Mouse (Mus musculus): ENCODE data around the gene Cby3. TPM values are rescaled to one million over a fixed set of nuclear protein-coding genes. Genes with fewer than 3 reads are reported as not detected.

Cby3 gene
- polyA plus RNA-seq, 1 experiment: not detected

DNA sequence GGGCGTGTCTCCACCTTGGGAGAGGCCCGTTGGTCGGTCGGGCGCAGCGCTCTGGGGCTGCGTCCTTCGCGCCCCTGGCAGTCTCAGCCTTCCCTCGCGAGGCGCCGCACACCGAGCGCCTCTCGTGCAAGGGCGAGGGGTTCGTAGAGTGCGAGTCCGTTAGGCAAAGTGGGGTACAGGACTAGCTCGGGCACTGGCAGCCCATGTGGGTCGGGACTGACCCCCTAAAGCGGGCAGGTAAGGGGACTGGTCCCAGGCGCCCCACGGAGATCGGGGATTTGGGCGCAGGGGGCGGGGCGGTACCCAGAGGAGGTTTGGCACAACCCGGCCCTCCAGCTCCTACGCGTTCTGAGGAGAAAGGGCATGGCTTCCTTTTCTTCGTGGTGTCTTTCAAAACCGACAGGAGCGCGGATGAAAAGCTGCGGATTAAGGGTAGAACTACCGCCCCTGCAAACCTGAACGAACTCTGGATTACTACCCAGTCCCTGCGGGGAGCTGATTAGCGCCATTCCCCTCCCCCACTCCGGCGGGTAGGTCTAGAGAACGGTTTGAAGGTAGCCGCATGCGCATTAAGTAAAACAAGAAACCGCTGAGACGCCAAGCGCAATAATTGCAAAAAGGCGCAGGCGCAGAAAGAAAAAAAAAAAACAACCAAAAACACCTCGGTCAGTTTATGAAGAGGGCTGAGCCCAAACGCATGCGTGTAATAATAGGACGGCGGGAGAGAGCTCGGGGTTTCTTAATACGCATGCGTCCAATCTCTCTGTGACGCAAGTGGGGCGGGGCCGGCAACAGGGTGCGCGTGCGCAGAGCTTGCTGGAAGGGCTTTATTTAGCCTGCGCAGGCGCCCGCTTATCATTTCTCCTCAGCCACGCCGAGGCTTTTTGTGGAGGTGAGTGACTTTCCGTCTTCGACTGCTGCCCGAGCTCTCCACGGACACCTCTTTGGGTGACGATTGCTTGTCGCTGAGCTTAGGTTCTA is 22.9 kb downstream of the Cby3 start, which contains the start of gene Hnrnph1:
Gene Hnrnph1, plus strand, starts transcription at position 80 of the 981 bp plus-strand sequence.
- peak within 1 kb of the TSS; percentile 86 for H3K4me3 ChIP-seq (ENCODE audit: extremely low read depth, insufficient read depth, insufficient read length)
- H3K36me3 ChIP-seq (ENCODE audit: control insufficient read depth, insufficient read depth, low read length): peaks cover 13% of the 10 kb centered on the region
- WGBS: under 1% methylated on average over 76 of the region's 76 CpGs
- H3K27ac ChIP-seq (ENCODE audit: insufficient read depth, low read length): peak within 1 kb of the TSS; percentile 99
- peaks cover 12% of the 10 kb centered on the region for H3K4me1 ChIP-seq (ENCODE audit: control insufficient read depth, insufficient read depth, insufficient read length)
- no peaks in the 10 kb centered on the region for H3K27me3 ChIP-seq (ENCODE audit: control insufficient read depth, insufficient read depth, low read length)
- peak; percentile 96 to 99 for DNase-seq (ENCODE audit: low read depth in 1 of 2, low spot score in 2 of 2)
- peak; percentile 96 for TF ChIP-seq POLR2A (IDR thresholded peaks at IDR 0.05; ENCODE audit: low read depth, low read length)
- TF ChIP-seq CTCF (IDR thresholded peaks at IDR 0.05; ENCODE audit: extremely low read depth, insufficient read depth, insufficient read length, insufficient replicate concordance): no peak

DNA sequence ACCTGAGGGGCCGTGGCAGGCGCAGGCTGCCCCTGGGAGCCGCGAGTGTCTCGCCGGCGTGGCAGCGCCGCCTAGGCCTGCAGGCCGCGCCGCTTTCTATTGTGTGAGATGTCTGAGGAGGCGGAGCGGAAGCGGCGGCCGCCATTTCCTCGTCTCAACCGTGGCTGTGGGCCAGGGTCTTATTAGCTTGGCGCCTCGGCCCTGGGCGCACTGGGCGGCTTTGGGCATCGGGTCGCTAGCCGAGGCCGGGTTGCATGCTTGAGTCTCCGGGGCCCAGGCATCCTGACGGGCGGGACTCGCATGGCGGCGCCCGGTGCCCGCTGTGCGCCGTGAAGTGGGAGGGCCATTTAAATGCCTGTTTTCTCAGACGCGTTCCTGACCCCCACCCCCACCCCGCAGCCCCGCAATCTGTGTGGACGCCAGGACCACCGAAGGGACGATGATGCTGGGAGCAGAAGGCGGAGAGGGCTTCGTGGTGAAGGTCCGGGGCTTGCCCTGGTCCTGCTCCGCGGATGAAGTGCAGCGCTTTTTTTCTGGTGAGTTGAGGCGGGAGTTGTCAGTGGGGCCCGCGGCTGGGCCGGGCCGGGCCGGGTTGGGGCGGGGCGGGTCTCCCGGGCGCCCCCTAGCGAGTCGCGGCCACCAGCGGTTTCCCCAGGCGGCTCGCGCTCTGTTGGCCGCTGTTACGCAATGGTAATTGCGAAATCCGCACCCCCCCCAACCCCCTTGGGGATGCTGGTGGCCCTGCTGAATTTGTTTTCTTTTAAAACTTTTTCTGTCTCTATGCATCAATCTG is 23.8 kb downstream of the Cby3 start:
- Histone ChIP-seq H3K27me3 (ENCODE audit: control insufficient read depth, insufficient read depth, low read length) (no peaks in the 10 kb centered on the region), H3K4me1 (ENCODE audit: control insufficient read depth, insufficient read depth, insufficient read length) (peaks cover 12% of the 10 kb centered on the region), H3K4me3 (ENCODE audit: extremely low read depth, insufficient read depth, insufficient read length) (peak overlapping the region; percentile 86), H3K27ac (ENCODE audit: insufficient read depth, low read length) (peak overlapping the region; percentile 99), H3K36me3 (ENCODE audit: control insufficient read depth, insufficient read depth, low read length) (peaks cover 20% of the 10 kb centered on the region)
- DNase-seq (ENCODE audit: low read depth in 1 of 2, low spot score in 2 of 2): peak; percentile 76 to 81
- TF ChIP-seq POLR2A (IDR thresholded peaks at IDR 0.05; ENCODE audit: low read depth, low read length) (no peak), CTCF (IDR thresholded peaks at IDR 0.05; ENCODE audit: extremely low read depth, insufficient read depth, insufficient read length, insufficient replicate concordance) (peak; percentile 56)
- under 1% methylated on average over 70 of the region's 71 CpGs for WGBS

DNA sequence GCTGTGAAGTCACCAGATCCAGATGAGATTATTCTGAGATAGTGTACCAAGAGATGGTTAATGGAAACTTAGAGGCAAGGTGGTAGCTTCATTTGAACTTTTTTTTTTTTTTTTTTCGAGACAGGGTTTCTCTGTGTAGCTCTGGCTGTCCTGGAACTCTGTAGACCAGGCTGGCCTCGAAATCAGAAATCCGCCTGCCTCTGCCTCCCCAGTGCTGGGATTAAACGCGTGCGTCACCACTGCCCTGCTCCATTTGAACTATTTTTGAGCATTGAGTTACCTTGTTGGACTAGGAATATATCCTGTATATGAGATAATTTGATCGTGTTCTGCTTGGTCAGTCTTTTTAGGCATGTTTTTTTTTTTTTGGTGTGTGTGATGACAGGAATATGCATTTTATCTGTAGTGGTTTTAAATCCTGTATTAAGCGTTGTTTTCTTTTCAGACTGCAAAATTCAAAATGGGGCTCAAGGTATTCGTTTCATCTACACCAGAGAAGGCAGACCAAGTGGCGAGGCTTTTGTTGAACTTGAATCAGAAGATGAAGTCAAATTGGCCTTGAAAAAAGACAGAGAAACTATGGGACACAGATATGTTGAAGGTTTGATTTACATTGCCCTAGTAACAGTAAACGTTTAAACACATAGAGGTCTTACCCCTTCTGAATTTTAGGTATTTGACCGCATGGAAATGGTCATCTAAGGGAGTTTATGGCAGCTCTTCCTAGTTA is 24.9 kb downstream of the Cby3 start:
- DNase-seq (ENCODE audit: low read depth in 1 of 2, low spot score in 2 of 2): no peak
- Histone ChIP-seq H3K27ac (ENCODE audit: insufficient read depth, low read length) (no peak overlapping the region), H3K4me1 (ENCODE audit: control insufficient read depth, insufficient read depth, insufficient read length) (peaks cover 12% of the 10 kb centered on the region), H3K36me3 (ENCODE audit: control insufficient read depth, insufficient read depth, low read length) (peaks cover 24% of the 10 kb centered on the region), H3K27me3 (ENCODE audit: control insufficient read depth, insufficient read depth, low read length) (no peaks in the 10 kb centered on the region), H3K4me3 (ENCODE audit: extremely low read depth, insufficient read depth, insufficient read length) (peak overlapping the region; percentile 86)
- WGBS: 43% methylated on average over 12 of the region's 12 CpGs
- TF ChIP-seq CTCF (IDR thresholded peaks at IDR 0.05; ENCODE audit: extremely low read depth, insufficient read depth, insufficient read length, insufficient replicate concordance) (no peak), POLR2A (IDR thresholded peaks at IDR 0.05; ENCODE audit: low read depth, low read length) (no peak)

DNA sequence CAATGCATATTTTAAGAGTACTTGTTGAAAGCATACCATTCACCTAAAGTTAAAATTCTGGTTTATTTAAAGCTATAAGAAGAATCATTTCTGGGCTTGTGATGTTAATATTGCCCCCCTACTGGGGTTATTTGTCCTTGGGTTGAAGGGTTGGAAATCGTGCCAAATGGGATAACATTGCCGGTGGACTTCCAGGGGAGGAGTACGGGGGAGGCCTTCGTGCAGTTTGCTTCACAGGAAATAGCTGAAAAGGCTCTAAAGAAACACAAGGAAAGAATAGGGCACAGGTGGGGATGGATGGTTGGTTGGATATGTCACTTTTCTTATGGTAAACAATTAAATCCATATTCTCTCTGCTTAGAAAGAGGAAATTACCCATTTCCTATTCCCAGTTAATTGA is 27.0 kb downstream of the Cby3 start:
- no peak overlapping the region for H3K27ac ChIP-seq (ENCODE audit: insufficient read depth, low read length)
- no peak for TF ChIP-seq CTCF (IDR thresholded peaks at IDR 0.05; ENCODE audit: extremely low read depth, insufficient read depth, insufficient read length, insufficient replicate concordance)
- TF ChIP-seq POLR2A (IDR thresholded peaks at IDR 0.05; ENCODE audit: low read depth, low read length): no peak
- H3K36me3 ChIP-seq (ENCODE audit: control insufficient read depth, insufficient read depth, low read length): peaks cover 35% of the 10 kb centered on the region
- no peak overlapping the region for H3K4me3 ChIP-seq (ENCODE audit: extremely low read depth, insufficient read depth, insufficient read length)
- DNase-seq (ENCODE audit: low read depth in 1 of 2, low spot score in 2 of 2): no peak
- H3K27me3 ChIP-seq (ENCODE audit: control insufficient read depth, insufficient read depth, low read length): no peaks in the 10 kb centered on the region
- peaks cover 7% of the 10 kb centered on the region for H3K4me1 ChIP-seq (ENCODE audit: control insufficient read depth, insufficient read depth, insufficient read length)
- WGBS: 34% methylated on average over 4 of the region's 4 CpGs

DNA sequence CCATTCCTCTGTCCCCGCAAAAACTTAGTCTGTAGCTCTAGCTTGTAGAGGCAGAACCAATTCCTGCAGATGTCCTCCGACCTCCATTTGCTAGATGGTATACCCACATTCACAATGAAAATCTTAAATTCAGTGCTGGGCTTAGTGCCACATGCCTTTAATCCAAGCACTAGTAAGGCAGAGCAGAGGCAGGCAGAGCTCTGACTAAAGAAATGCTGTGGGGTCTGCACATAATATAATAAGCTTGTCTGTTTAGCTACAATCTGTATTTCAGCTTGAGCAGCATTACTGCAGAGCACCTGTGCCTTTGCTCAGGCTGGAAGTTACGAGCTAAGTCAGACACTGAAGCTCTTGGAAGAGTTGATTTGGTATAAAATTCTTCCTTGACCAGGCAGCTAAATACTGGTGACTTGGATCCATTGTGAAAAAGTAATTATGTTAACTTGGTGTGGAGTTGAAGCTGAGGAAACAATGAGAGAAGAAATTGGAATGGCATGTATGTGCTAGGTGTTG is 33.0 kb downstream of the Cby3 start:
- Histone ChIP-seq H3K36me3 (ENCODE audit: control insufficient read depth, insufficient read depth, low read length) (peaks cover 37% of the 10 kb centered on the region), H3K4me3 (ENCODE audit: extremely low read depth, insufficient read depth, insufficient read length) (no peak overlapping the region), H3K4me1 (ENCODE audit: control insufficient read depth, insufficient read depth, insufficient read length) (no peaks in the 10 kb centered on the region), H3K27ac (ENCODE audit: insufficient read depth, low read length) (no peak overlapping the region), H3K27me3 (ENCODE audit: control insufficient read depth, insufficient read depth, low read length) (no peaks in the 10 kb centered on the region)
- DNase-seq (ENCODE audit: low read depth in 1 of 2, low spot score in 2 of 2): no peak
- 93% methylated on average over 3 of the region's 3 CpGs for WGBS
- TF ChIP-seq POLR2A (IDR thresholded peaks at IDR 0.05; ENCODE audit: low read depth, low read length) (no peak), CTCF (IDR thresholded peaks at IDR 0.05; ENCODE audit: extremely low read depth, insufficient read depth, insufficient read length, insufficient replicate concordance) (no peak)

DNA sequence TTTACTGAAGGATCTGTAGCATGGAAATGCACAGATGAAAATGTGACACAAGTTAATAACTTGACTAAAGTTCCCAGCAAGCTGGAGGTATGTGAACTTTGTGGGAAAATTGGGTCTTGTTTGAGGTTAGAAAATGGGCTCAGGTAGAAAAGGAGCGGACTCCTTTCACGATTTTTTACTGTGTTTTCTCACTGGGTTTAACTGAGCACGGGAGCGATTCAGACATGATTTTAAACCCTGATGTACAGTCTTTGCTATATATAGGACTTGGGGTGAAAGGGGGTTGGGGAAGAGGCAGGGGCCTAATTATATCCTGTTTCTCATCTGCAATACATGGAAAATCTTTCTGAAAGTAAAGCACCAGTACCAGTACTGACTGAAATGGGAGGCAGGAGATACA is 33.4 kb downstream of the Cby3 start:
- TF ChIP-seq POLR2A (IDR thresholded peaks at IDR 0.05; ENCODE audit: low read depth, low read length) (no peak), CTCF (IDR thresholded peaks at IDR 0.05; ENCODE audit: extremely low read depth, insufficient read depth, insufficient read length, insufficient replicate concordance) (no peak)
- no peak for DNase-seq (ENCODE audit: low read depth in 1 of 2, low spot score in 2 of 2)
- H3K4me3 ChIP-seq (ENCODE audit: extremely low read depth, insufficient read depth, insufficient read length): no peak overlapping the region
- H3K27me3 ChIP-seq (ENCODE audit: control insufficient read depth, insufficient read depth, low read length): no peaks in the 10 kb centered on the region
- 86% methylated on average over 4 of the region's 4 CpGs for WGBS
- H3K4me1 ChIP-seq (ENCODE audit: control insufficient read depth, insufficient read depth, insufficient read length): no peaks in the 10 kb centered on the region
- H3K36me3 ChIP-seq (ENCODE audit: control insufficient read depth, insufficient read depth, low read length): peaks cover 34% of the 10 kb centered on the region
- H3K27ac ChIP-seq (ENCODE audit: insufficient read depth, low read length): no peak overlapping the region

Measured in spleen, adult 2 months (tissue).